Mouse (Mus musculus) right cerebral cortex, postnatal 14 days (tissue): ENCODE data around the gene Vmn2r70.

Experiments
- DNase-seq: peaks from one replicate; pipeline ENCODE4 v3.0.0; 2022

The Vmn2r70 gene

DNA sequence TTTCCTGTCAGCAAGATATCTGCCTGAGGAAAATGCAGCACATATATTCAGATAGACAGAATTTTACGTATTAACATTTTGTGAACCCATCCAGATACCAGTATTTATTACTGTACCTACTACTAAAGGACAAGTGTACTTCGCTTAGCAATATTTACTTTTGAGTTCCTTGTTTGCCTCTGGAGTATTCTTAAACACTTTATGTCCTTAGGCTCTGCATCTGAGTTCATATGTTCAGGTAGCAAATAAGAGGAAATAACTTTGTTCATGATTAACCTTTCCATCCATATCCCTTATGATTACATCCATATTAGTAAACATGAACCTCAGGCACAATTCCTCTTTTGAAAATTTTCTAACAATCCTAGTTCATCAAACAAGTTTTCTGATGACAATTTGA, at the start of gene Vmn2r70:
Vmn2r70 (minus strand) TSS at position 101 of the 400 bp plus-strand sequence.
- no peak for DNase-seq

GRCm38 (mm10) chr7:85562787-85563186, 6.2 kb downstream of the Vmn2r70 start, which contains the start of gene Vmn2r71:
Gene Vmn2r71, plus strand, starts transcription at chr7:85563087.
- DNase-seq = no peak

DNA sequence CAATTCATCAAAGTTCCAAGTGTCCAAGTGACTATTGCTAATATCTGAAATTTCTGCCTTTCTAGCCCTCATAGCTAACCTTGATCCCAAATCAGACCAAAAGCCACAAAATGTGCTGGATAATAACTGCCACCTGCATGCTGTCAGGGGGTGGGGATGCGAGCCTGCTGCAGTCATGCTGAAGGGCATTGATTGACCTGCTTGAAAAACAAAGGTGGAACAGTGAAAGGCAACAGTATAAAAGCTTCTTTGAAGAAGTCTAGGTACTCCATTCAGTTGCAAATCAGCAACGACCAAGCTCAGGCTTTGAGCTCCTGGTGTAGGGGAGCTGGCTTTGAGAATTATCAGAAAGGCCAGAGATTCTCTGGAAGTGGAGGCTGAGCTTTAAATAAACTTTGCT, 25.9 kb downstream of the Vmn2r70 start:
- DNase-seq = no peak

DNA sequence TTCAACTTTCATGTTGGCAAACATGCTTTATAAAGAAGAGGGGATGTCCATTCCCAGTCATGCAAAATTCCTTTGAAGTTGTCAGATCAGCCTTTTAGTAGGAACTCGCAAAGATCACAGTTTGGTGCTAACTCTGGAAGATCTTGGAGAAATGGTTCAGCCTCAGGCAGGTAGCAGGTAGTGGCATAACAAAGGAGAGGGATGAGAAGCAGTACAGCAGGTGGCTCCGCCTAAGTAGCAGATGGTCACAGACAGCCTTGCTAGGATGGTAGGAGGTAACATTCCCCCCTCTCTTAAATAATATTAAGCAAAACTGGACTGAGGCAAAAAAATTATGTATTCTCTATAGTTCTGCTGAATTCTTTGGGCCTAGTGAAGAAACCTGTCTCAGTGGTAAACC, 26.9 kb downstream of the Vmn2r70 start:
- DNase-seq = no peak
